Mouse (Mus musculus): ENCODE results near the gene Snx29.

Snx29 gene

DNA sequence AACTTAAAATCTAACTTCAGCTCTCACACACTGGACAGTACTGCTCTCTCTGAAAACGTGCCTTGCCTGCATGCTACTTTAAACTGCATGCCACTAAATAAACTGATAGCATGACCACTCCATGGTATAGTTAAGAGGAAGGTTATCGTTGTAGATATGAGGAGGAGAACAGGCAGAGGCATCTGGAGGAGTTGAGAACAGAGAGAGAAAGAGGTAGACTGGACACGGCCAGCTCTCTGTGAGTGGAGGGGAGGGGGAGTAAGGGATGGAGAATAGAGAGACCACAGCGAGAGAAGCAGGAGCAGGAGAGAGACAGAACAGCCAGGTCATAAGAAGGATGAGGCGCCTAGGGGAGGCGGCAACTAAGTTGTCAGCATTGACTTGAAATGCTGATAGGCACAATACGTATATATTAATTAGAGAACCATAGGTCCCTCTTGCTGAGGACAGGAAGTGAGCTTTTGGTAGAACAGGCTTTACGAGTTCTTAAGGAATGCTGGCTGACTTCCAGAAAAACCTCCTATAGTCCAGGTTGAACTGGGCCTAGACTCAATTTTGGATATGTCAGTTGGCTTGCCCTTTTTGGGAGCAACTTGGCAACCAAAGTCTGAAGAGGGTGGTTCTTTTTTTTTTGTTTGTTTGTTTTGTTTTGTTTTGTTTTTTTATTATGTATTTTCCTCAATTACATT, 85.4 kb downstream of the Snx29 start:
- no peak for DNase-seq (ENCODE audit: low spot score in 2 of 2)

DNA sequence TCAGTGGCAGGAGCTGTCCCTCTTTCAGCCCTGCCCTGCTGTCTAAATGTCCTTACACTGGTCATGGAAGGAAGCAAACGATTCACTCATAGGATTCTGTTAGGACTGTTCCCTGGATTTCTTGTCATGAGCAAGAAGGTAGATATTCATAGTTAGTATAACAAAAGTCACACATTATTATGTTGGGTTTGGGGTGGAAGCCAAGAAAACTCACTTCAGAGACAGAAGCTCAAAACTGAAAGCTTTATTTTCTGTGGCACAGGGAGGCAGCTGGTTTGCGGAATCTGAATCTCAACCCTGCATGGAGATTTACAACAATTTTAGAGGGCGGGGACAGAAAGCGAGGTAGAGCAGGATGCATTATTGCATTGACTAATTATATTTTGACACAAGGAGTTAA, 86.0 kb downstream of the Snx29 start:
- no peak for DNase-seq (ENCODE audit: low spot score in 2 of 2)

DNA sequence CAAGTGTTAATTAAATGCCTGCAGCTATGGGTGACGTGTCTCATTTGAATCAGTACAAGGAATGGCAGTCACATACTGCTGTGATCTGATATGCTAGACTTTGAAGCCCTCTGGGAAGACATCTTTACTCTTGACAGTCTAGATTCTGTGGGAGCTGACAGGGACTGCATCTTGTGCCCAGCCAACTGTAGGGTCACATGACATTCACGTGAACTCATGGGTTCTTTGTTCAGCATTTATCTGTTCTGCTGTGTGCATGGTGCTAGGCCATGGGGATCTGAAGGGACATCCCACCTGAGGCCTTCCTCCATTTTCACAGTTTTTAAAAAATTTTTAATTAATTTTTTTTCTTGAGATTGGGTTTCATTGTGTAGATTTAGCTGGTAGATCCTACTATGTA, 91.9 kb downstream of the Snx29 start:
- no peak for DNase-seq (ENCODE audit: low spot score in 2 of 2)

DNA sequence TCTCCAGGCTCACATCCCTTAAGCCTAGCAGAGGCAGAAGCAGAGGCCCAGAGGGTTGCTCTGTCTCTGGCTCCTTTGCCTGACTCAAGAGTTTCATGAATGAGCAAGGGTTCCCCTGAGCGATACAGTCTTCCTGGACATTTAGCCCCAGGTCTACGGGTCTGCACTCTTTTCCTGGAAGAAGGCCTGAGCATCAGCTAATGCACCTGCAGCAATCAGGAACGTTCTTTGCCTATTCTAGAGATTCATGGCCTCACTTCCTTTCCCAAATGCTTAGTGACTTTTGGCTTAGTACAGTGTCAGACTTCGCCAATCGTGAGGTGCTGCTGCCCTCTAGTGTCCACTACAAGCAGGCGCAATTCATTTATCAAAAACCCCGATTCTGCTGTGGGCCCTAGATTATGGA, 95.5 kb downstream of the Snx29 start:
- peak; percentile 58 to 65 for DNase-seq (ENCODE audit: low spot score in 2 of 2)

DNA sequence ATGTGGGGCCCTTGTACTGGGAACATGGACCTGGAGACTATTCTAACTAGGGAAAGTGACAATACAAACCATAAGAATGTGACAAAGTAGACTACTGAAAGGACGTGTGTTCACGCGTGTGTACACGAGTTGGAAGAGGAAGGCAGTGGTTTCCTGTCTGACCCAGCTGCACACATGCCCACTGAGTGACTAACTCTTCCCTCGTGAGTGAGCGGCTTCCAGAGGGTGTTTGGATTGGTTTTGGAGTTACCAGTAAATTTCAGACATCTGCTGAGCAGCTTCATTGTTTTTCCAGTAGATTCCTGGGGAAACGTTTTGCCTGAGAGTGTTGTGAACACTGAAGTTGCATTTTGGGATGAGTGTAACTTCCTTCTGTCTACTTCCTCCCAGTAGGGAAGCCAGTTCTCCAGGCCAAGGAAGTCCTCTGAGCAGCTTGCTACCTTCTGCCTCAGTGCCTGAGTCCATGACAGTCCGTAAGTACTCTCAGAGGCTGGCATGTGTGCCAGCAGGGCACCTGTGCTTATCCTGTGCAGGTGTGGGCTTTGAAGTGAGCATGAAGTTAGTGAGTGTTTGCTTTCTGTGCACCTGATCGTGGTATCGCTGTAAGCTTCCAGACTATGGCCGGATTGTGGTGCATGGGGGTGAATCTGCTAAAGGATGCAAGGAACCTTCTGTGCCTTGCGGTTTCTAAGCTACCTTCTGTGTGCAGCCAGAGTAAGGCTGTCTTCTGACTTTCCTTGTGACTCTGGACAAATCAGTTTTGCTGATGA, 97.8 kb downstream of the Snx29 start:
- DNase-seq (ENCODE audit: low spot score in 2 of 2), result no peak

DNA sequence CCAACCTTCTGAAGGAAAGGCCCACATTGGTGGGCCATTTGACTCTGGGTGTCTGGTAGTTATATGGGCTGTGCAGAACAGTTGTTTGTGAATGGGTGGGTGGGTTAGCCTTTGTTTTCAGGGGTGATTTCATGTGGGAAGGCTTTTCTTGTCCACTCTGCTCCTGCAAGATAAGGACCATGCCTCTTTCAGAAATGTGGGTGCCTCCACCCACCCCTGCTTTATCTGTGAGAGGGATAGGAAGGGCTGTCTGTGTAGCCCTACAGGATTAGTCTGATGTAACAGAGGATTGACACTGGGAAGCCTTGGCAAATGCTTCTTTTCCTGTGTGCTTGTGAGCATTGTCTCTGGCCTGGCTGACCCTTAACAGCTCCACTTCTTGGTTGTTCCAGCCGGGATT, 99.5 kb downstream of the Snx29 start:
- no peak for DNase-seq (ENCODE audit: low spot score in 2 of 2)

DNA sequence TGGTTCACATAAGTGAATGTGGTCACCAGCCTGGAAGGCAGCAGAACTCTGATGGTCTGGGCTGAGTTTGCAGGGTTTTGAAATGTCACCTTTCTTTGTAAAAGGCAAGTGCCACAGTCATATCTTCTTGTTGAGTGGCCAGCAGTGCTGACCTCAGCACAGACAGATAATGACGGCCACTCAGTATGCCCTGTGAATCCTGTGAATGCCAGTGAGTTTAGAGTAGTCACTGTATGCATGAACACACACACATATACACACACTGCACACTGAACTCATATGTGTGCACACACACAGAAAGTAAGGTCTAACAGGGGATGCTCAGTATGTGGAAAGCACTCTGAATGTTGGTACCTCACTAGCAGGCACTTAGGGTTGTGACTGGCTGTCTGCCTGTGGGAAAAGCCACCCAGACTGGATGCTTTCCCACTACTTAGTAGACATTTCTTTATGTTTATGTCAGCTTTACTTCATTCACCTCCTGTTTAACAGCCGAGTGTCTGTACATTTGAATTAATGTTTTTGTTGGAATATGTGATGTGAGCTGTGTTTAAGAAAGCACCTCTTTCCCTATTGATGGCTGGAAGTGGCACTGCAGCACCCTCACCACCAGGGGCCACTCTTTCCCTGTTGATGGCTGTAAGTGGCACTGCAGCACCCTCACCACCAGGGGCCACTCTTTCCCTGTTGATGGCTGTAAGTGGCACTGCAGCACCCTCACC, 100.3 kb downstream of the Snx29 start:
- no peak for DNase-seq (ENCODE audit: low spot score in 2 of 2)

DNA sequence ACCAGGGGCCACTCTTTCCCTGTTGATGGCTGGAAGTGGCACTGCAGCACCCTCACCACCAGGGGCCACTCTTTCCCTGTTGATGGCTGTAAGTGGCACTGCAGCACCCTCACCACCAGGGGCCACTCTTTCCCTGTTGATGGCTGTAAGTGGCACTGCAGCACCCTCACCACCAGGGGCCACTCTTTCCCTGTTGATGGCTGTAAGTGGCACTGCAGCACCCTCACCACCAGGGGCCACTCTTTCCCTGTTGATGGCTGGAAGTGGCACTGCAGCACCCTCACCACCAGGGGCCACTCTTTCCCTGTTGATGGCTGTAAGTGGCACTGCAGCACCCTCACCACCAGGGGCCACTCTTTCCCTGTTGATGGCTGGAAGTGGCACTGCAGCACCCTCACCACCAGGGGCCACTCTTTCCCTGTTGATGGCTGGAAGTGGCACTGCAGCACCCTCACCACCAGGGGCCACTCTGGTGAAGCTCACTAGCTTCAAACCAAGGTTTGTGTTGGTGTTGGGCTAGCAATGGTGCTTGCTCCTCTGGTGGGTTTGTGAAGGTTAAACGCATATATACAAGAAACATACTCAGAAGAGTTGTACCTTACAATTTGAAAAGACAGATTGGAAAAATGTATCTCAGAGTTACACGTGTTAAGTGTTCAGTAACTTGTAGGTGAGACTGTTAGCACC, 101.0 kb downstream of the Snx29 start:
- DNase-seq (ENCODE audit: low spot score in 2 of 2), result peak; percentile 39 to 47

DNA sequence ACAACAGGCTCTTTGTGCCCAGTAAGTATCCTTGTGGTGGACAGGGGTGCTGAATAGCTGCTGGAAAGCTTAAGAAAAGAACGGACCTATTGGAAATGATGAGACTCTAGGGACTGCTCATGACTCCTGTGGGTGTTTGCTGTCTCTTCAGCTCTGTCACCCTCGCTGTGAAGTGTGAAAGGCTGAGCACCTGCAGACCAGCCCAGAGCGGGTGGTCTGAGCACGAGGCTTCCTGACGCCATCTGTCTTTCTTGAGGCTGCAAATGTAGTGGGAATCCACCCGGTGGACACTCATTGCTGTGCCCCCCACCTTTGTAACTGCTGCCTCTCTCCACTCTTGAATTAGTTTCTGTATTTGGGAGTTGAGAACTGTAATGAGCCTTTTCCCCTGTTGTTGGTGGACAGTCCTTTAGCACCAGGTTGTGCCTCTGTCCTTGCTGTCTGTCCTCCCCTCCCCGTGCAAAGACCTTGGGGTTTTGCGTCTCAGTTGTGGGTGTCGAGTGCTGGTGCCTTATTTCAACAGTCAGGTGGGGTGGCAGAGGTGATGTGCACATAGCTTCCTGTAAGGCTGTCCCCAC, 101.9 kb downstream of the Snx29 start:
- DNase-seq (ENCODE audit: low spot score in 2 of 2), result no peak

DNA sequence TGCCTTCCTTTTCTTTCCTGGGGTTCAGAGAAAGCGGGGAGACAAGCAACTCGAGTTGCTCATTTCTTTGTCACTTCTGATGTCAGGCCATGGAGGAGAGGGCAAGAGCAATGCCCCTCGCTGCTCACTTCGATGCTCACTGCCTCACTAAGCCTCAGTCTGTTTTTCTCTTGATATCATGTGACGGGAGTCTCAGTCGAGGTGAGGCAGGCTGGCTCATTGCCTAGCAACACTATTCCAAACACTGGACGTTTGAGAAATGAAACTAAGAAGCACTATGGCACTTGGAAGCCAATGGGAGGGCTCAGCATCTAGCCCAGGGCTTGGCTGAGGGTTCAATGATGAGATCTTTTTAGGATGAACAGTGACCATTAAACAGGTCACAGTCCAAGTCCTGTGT, 102.6 kb downstream of the Snx29 start:
- DNase-seq (ENCODE audit: low spot score in 2 of 2), result no peak

DNA sequence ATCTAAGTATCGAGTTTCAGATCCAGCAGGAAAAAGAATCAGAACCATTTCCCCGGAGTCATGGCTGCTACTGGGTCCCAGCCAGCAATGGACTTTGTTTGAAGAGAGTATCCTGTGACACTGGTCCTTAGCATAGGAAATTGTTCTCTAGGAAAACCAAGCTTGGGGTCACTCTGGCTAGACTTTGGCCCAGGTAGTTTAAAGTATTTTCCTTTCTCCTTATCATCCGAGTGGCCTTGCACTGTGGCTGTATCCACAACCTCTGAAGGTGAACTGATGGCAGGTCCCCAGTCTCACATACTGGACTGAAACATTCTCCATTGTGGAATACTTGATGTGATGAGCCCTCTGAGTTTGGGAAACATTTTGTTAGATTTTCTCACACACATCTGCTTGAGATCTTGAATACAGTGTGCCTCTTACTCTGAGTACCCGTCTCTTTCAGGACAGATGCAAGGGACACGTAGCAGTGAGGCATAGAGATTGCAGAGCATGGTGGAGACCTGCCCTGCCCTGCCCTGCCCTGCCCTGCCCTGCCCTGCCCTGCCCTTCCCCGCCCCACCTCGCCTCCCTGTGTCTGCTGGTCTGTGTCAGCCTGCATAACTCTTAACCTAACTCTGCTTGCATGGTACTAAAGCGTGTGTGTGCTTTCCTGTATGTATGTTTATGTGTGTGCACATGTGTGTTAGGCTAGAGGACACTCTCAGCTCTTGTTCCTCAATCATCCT, 104.3 kb downstream of the Snx29 start:
- no peak for DNase-seq (ENCODE audit: low spot score in 2 of 2)

DNA sequence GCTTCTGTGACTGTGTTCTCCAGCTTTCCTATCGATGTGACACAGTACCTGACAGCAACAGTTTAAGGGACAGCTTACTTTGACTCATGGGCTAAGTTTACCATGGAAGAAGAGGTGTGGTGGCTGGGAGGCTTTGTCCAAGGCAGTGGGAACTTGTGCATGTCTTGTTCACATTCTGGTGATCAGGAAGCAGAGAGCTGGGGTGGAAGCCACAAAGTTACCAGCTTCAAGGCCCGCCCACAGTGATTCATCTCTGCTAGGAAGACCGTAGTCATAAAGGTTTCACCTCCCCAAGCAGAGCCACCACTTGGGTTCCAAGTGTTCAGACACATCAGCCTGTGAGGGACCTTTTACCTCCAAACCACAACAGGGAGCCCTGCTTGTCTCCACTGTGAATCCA, 107.1 kb downstream of the Snx29 start:
- DNase-seq (ENCODE audit: low spot score in 2 of 2), result no peak

DNA sequence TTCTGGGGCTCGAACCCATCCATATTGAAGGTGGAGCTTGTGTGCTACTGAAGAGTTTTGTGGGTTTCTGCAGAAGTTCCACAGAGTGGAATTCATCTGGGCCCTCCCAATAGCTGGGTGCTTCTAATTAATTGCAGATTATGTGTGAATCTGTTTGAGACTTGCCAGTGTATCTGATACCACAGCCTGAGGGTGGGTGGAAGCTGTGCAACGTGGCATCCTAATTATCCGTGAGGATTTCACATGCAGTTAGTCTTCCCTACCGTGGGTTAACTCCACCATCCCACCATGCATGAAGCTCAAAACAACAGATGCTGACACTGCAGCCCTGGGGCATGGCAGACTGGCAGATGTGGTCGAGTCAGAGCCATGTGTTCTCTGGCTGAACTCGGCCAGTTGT, 107.8 kb downstream of the Snx29 start:
- no peak for DNase-seq (ENCODE audit: low spot score in 2 of 2)

DNA sequence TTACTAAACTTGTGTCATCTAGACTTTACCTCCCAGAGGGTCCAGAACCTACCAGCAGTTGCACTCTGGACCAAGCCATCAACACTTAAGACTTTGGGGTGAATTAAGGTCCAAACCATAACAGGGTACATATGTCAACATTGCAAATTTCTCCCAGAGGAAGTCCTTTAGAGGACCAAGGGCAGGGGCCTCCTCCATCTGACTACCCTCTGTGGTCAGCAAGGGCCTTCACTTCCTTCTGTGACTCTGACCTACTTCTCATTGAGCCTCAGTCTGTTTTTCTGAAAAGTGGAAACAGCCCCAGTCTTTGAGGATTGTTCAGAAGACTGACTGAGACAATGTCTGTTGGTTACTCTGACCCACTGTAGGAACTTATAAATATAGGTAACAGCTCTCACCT, 111.1 kb downstream of the Snx29 start:
- DNase-seq (ENCODE audit: low spot score in 2 of 2), result no peak

DNA sequence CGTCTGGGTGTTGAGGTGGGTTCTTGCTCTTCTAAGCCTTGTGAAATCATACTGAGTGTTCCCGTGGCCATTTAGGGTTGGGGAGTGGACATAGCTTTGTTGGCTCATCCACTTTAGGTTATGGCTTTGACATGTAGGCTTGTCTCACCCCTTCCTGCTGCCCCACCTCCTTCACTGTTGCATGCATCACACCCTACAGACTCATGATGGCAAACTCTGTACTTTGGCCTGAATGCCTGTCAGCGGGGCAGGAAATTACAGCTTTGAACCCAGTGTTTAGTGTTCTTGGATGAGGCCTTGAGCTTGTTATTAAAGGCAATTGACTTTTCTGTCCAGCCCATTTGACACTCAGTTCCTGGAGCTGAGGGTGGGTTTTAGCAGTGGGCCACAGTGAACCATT, 114.9 kb downstream of the Snx29 start:
- no peak for DNase-seq (ENCODE audit: low spot score in 2 of 2)

DNA sequence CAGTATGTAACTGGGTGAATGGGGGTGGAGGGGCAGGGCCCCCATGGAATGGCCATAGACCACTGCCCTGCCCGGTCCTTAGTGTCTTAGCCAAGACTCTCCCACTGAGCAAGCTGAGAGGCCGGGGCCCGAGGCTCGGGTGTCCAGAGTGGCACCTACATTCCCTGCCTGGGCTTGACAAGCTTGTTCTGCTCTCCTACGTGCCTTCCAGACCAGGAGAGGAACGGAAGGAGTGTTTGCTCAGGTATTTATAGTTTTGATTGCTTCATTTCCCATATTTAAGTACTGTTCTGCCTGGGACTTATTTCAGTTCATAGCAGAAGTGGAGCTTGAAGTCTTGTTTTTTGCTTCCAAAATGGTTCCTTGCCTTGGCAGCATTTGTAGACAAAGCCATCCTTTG, 116.7 kb downstream of the Snx29 start:
- no peak for DNase-seq (ENCODE audit: low spot score in 2 of 2)

DNA sequence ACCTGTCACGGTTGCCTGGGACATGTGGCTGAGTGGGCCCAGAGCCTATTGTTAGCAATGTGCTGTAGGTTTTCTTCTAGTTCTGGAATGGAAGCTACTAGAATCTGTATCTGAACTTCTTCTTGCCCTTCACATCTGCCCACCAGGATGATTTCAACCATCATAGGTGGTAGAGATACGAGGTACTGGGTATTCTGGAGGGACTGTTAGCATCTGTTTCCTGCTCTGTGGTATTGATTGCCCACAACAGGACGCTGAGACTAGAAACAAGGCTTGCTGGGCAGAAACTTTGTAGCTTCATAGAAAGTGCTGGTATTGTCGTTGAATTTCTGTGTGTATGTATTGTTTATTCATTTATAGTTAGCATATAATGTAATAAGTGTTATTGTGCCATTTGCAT, 118.9 kb downstream of the Snx29 start:
- no peak for DNase-seq (ENCODE audit: low spot score in 2 of 2)

DNA sequence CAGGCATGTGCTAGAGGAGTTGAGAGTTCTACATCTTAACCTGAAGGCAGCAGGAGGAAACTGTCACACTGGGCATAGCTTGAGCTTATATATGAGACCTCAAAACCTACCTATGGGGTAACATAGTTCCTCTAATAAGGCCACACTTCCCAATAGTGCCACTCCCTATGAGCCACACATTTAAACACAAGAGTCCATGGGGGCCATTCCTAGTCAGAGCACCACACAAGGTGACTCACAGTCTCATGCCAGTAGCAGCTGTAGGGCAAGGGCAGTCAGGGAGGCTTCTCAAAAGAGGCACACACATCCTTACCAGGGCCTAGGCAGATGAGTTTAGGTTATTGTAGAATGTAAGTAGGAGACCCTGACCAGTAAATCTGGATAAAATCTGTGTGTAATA, 119.8 kb downstream of the Snx29 start:
- no peak for DNase-seq (ENCODE audit: low spot score in 2 of 2)

DNA sequence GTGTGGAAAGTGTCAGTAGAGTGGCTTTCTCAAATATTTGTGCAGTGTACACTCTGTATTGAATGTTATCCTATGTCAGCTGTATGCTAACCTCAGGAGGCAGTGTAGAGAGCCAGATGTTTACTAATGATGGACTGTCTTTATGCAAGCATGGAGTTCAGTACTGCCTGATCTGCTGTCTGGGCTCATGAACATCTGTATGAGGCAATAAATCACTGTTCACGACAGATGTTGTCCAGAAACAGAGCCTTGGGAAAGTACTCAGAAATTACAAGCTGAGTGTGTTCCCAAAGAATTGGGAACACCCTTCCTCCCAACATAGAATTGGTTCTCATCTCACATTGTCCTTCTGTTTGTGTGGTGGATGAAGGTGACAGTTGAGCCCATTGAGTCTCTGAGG, 121.9 kb downstream of the Snx29 start:
- no peak for DNase-seq (ENCODE audit: low spot score in 2 of 2)

DNA sequence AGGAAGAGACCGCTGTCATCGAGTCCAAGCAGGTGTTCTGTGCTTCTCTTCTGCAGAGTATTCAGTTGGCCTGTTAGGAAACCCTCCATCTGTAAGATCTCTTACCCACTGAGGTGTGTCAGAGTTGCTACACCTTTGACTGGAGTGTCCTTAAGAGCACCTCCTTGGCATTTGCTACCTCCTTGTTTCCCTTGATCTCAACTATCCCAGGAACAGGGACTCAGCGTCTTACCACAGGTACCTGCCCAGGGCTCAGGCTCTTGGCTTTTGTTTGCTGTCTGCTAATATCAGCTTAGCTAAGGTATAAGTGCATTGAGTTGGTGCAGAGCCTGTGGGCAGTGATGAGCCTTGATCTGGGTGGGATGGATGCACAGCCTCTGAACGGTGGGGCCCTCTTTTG, 124.3 kb downstream of the Snx29 start:
- DNase-seq (ENCODE audit: low spot score in 2 of 2), result no peak

DNA sequence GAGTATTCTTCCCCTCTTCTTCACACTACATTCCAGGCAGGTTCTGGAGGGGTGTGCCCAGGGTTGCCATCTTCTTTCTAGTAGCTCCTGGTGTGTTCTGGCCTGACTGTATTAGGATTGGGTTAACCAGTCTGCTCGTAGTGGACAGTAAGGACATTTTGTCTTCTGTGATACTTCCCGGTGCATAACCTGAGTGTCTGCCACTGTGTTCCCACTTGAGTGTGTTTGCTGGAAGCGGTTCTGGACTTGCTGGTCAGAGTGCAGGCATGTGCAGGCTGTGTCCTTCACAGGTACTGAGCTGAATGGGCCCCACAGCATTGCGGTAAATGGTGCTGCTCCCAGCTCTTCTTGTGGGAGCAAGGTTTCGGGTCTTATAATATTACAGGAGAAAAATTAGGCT, 125.2 kb downstream of the Snx29 start:
- DNase-seq (ENCODE audit: low spot score in 2 of 2), result no peak
